Mouse (Mus musculus): ENCODE measurements around the gene Rpp25l.

Gene Rpp25l

DNA sequence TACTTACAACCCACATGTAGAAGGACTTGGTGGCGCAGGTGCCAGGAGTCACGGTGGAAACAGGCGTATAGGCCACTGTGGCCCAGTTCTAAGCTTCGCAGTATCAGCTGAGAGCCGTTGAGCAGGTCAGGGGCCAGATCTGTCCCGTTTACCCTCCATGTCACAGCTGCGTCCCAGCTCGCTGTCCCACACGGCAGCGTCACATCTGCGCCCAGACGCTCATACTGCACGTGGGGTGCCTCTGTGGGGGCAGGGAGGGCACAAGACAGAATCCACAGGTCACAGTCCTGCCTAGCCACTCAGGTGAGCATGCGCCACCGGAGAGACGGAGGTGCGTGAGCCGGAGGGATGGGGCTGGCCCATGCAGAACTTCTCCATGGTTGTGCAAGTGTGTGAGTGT is 42.5 kb downstream of the Rpp25l start:
- no peak for DNase-seq

GRCm38 (mm10) chr4:41666646-41667045 is 46.7 kb downstream of the Rpp25l start:
- no peak for DNase-seq

- peak; percentile 12 to 76 for DNase-seq
Measured at GRCm38 (mm10) chr4:41665009-41665675, 48.2 kb downstream of the Rpp25l start.

DNA sequence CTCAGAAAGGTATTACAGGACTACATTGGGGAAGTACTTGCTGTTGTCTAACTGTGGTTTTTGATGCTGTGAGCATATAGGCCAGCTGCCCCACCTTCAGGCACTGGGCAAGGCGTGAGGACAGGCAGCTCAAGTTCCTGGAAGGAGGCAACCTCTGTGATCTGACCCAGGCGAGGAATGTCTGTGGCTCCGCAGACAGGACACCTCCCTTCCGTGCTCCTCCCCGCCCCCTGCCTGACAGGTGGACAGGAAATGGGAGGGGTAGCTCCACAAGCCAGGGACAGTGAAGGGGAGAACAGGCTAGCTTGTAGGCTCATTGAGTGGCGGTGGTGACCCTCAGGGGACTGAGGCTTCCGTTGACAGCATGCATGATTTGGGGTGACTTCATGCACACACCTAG is 48.8 kb downstream of the Rpp25l start:
- peak; percentile 10 to 62 for DNase-seq

DNA sequence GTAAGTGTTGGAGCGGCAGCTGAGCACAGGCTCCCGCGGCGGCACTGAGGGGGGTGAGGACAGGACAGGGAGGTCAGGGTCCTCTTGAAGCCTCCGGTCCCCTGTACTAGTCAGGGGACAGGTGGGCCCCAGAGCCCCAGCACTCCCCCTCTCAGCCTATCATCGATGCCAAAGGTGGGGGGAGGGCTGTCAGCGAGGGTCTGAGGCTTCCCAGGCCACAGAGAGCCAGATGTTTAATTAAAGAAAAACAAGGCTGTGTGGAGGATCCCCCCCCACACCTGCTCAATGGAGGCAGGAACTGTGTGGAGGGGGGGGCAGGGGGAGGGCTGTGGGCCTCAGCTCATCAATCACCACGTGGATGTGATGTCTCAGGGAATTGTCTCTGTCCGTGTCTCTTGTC is 49.7 kb downstream of the Rpp25l start:
- no peak for DNase-seq

DNA sequence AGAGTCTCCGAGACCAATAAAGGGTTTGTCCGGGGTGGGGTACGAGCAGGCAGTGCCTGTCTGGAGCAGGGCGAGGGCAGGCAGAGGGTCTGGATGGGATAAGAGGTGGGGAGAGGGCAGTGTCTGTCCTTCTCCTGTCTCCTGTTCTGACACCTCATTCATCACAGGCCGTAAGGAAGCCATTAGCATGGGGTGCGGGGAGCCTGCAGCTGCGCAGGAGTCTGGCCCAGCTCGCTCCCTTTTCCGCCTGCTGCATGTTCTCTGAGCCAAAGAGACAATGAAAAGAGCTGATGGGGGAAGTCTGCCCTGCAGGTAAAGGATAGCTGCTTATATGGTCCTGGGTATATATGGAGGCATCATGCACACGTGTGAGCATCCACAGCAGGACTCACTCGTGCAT is 50.6 kb downstream of the Rpp25l start:
- DNase-seq: peak in 1 of 2 experiments; percentile 26

Data from kidney, postnatal 25 days (tissue).